Mouse (Mus musculus): ENCODE results near the gene Stag1. TPM values are rescaled to one million over a fixed set of nuclear protein-coding genes. Genes with fewer than 3 reads are reported as not detected.
A peak's percentile ranks its signal among the peaks of the same experiment; 100 is the strongest.

Stag1 gene
- polyA plus RNA-seq, 1 experiment from 2014 or later: 45.4 TPM

DNA sequence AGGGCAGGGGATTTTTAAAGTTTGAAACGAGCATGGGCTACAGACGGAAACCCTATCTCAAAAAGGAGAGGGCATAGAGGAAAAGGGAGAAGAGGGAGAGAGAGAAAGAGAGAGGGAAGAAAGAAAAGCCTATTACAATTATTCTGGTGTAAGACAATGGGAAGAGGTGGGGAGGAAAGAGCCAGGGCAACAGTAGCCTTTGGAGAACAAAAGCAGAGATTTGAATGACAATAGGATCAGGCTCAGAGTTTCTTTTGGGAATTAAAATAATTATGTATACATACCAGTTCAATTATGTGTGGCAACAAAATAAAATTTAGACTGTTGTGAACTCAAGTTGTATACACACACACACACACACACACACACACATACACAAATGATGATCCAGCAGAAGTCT, 43.2 kb downstream of the Stag1 start:
- no peaks in the 10 kb centered on the region for H3K36me3 ChIP-seq (ENCODE audit: control insufficient read depth, insufficient read depth, low read length)
- no peak overlapping the region for H3K27ac ChIP-seq (ENCODE audit: low read depth)
- no peak overlapping the region for H3K9ac ChIP-seq (ENCODE audit: low read length)
- H3K4me3 ChIP-seq (ENCODE audit: low read depth, low read length): no peak overlapping the region
- H3K4me2 ChIP-seq (ENCODE audit: low read length): no peak overlapping the region
- WGBS: 96% methylated on average over 2 of the region's 2 CpGs
- H3K4me1 ChIP-seq (replicated peaks; ENCODE audit: control insufficient read depth, insufficient read depth, low read length): peaks cover 17% of the 10 kb centered on the region
- no peak for DNase-seq (ENCODE audit: low spot score)
- no peaks in the 10 kb centered on the region for H3K27me3 ChIP-seq (replicated peaks; ENCODE audit: control insufficient read depth, insufficient read depth, low read length)
- H3K9me3 ChIP-seq (ENCODE audit: control insufficient read depth, low read length): no peaks in the 10 kb centered on the region
- ATAC-seq (replicated peaks; ENCODE audit: low FRiP score, low TSS enrichment, low read depth): no peak

DNA sequence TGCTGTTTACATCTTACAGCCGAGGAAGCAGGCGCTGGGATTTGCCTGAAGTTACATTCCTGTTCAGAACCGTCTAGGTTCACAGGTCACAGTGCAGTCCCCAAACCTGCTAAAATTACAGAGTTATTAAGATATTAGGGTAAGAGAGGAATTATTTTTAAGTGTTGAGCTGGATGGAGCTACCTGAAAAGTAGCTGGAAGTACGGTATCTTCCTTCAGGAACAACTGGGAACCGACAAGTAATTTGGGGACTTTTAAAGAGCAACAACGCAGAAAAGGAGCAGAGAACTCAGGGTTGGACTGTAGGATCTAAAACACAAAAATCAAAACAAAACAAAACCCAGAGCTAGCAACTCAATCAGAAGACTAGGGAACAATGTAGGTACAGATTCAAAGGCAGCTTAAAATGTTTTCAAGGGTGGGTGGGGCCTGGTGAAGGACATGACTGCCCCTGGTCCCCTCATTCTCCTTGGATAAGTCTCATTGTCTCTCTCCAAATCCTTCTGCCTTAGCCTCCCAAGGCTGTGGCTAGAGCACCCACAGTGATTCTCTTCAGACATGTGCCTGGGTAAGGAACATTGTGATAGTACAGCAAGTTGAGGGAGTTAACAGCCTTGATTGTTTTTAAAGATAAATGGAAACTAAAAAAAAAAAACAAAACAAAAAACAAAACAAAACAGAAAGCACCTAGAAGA, 43.9 kb downstream of the Stag1 start:
- H3K9ac ChIP-seq (ENCODE audit: low read length): peak overlapping the region; percentile 62
- no peak for ATAC-seq (replicated peaks; ENCODE audit: low FRiP score, low TSS enrichment, low read depth)
- no peaks in the 10 kb centered on the region for H3K36me3 ChIP-seq (ENCODE audit: control insufficient read depth, insufficient read depth, low read length)
- DNase-seq (ENCODE audit: low spot score): no peak
- peaks cover 17% of the 10 kb centered on the region for H3K4me1 ChIP-seq (replicated peaks; ENCODE audit: control insufficient read depth, insufficient read depth, low read length)
- H3K4me3 ChIP-seq (ENCODE audit: low read depth, low read length): peak overlapping the region; percentile 60
- H3K9me3 ChIP-seq (ENCODE audit: control insufficient read depth, low read length): no peaks in the 10 kb centered on the region
- peak overlapping the region; percentile 84 for H3K4me2 ChIP-seq (ENCODE audit: low read length)
- 41% methylated on average over 6 of the region's 6 CpGs for WGBS
- peak overlapping the region; percentile 98 for H3K27ac ChIP-seq (ENCODE audit: low read depth)
- no peaks in the 10 kb centered on the region for H3K27me3 ChIP-seq (replicated peaks; ENCODE audit: control insufficient read depth, insufficient read depth, low read length)

DNA sequence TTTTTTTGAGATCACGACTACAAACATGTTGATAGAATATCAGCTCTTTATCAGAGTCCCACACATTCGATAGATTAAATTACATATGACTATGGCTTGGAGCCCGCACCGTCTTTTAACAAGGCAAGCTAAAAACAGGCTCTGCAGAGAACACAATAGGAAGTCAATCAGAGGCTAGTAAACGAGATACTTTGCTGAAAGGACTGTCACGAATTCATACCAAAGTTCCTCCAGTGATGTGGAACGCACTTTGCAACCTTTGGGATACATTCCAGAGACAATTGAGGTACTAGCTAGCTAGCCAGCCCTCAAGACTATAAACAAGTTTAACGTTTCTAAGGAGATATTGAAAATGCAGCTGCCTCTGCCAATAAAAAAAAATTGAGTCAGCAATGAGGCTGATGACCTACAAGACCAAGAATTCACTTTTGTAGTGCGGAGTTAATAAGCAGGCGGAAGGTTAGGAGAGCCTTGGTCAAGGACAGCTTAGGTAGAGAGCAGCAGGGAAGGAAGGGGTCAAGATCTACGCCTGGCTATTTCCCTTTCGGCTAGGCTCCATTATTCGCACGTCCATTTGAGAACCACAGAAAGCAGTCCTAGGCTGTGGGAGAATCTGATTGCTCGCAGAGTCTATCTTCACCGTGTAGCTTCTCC, 44.7 kb downstream of the Stag1 start:
- 2% methylated on average over 16 of the region's 16 CpGs for WGBS
- peak overlapping the region; percentile 84 for H3K4me2 ChIP-seq (ENCODE audit: low read length)
- peak overlapping the region; percentile 60 for H3K4me3 ChIP-seq (ENCODE audit: low read depth, low read length)
- H3K9me3 ChIP-seq (ENCODE audit: control insufficient read depth, low read length): no peaks in the 10 kb centered on the region
- peak overlapping the region; percentile 62 for H3K9ac ChIP-seq (ENCODE audit: low read length)
- H3K4me1 ChIP-seq (replicated peaks; ENCODE audit: control insufficient read depth, insufficient read depth, low read length): peaks cover 17% of the 10 kb centered on the region
- ATAC-seq (replicated peaks; ENCODE audit: low FRiP score, low TSS enrichment, low read depth): no peak; the same call in 1 of the 2 replicates
- H3K27me3 ChIP-seq (replicated peaks; ENCODE audit: control insufficient read depth, insufficient read depth, low read length): no peaks in the 10 kb centered on the region
- peak; percentile 70 for DNase-seq (ENCODE audit: low spot score)
- H3K36me3 ChIP-seq (ENCODE audit: control insufficient read depth, insufficient read depth, low read length): no peaks in the 10 kb centered on the region
- peak overlapping the region; percentile 98 for H3K27ac ChIP-seq (ENCODE audit: low read depth)

DNA sequence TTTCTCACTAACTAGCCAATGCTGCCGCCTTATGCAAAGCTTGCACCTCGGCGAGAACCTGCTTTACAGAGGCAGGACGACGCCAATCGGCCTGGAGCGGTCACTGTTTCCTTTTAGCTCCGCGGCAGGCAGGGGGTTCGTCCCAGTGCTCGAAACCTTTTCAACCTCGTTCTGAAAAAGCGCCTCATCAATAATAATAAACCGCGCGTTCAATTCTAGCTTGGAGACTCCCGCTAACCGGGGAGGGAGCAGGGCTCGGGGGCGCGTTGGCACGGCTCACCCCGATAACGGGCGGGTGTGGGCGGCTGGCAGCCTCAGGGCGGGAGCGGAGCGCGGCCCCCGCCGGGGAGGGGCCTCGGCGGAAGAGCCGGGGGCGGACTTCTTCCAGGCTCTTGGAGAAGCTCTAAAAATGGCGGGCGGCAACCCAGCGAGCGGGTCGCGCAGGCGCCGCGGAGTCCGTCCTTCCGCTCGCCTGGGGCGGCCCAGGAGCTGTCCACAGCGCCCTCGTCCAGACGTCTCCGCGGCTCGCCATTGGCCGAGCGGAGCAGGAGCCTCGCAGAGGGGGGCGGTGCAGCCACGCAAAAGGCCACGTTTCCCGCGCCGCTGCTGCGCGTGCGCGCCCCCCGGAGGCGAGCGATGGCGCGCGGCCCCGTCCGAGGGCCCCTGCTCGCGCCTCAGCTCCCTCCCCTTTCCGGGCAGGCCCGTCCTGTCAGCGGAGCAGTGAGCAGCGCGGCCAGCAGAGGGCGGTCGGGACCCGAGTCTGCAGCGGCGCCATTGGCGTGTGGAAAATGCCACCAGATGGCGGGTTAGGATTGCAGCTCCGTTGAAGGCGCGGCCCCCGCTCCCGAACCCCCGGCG, 45.5 kb downstream of the Stag1 start:
- peak overlapping the region; percentile 95 for H3K9ac ChIP-seq (ENCODE audit: low read length)
- DNase-seq (ENCODE audit: low spot score) (peak; percentile 100), ATAC-seq (replicated peaks; ENCODE audit: low FRiP score, low TSS enrichment, low read depth) (peak; percentile 99)
- peak overlapping the region; percentile 98 for H3K27ac ChIP-seq (ENCODE audit: low read depth)
- H3K36me3 ChIP-seq (ENCODE audit: control insufficient read depth, insufficient read depth, low read length): no peaks in the 10 kb centered on the region
- no peaks in the 10 kb centered on the region for H3K9me3 ChIP-seq (ENCODE audit: control insufficient read depth, low read length)
- H3K27me3 ChIP-seq (replicated peaks; ENCODE audit: control insufficient read depth, insufficient read depth, low read length): no peaks in the 10 kb centered on the region
- under 1% methylated on average over 83 of the region's 97 CpGs for WGBS
- H3K4me1 ChIP-seq (replicated peaks; ENCODE audit: control insufficient read depth, insufficient read depth, low read length): peaks cover 17% of the 10 kb centered on the region
- peak overlapping the region; percentile 60 for H3K4me3 ChIP-seq (ENCODE audit: low read depth, low read length)
- H3K4me2 ChIP-seq (ENCODE audit: low read length): peak overlapping the region; percentile 84

DNA sequence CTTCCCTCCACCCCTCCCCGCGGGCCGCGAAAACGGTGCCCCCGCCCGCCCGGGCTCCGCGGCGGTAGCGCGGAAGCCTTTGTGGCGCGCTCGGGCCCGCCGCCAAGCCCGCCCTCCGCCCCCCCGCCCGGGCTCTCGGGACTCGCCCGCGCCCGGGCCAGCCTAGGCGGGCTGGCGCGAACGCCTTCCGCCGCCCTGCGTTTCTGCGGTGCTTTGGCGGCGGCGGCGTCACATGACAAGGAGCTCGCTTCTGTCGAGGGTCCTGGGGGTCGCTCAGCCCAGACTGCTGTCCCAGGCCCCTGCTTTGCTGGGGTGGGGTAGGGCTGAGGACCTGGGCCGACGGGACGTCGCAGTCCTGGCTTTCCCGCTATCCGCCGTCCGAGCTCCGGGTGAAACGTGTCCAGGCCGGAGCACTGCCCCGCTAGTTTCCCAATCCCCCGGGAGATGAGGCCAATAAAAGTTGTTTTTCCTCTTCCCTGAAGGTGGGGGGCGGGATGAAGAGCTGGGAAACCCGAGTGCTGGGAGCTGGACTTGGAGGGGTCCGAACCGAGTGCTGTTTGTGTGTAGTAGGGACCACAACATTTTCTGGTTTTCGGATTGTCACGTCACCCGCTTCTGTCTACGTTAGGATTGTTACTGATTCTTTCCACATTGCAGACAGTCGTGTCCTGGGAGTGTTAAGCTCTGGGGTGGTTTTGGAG, 46.6 kb downstream of the Stag1 start:
- peak overlapping the region; percentile 64 for H3K4me2 ChIP-seq (ENCODE audit: low read length)
- H3K9me3 ChIP-seq (ENCODE audit: control insufficient read depth, low read length): no peaks in the 10 kb centered on the region
- 1% methylated on average over 44 of the region's 64 CpGs for WGBS
- H3K36me3 ChIP-seq (ENCODE audit: control insufficient read depth, insufficient read depth, low read length): no peaks in the 10 kb centered on the region
- peak overlapping the region; percentile 95 for H3K9ac ChIP-seq (ENCODE audit: low read length)
- H3K27me3 ChIP-seq (replicated peaks; ENCODE audit: control insufficient read depth, insufficient read depth, low read length): no peaks in the 10 kb centered on the region
- H3K27ac ChIP-seq (ENCODE audit: low read depth): peak overlapping the region; percentile 98
- H3K4me3 ChIP-seq (ENCODE audit: low read depth, low read length): peak overlapping the region; percentile 60
- peaks cover 17% of the 10 kb centered on the region for H3K4me1 ChIP-seq (replicated peaks; ENCODE audit: control insufficient read depth, insufficient read depth, low read length)
- peak; percentile 32 for ATAC-seq (replicated peaks; ENCODE audit: low FRiP score, low TSS enrichment, low read depth)
- DNase-seq (ENCODE audit: low spot score): peak; percentile 91

DNA sequence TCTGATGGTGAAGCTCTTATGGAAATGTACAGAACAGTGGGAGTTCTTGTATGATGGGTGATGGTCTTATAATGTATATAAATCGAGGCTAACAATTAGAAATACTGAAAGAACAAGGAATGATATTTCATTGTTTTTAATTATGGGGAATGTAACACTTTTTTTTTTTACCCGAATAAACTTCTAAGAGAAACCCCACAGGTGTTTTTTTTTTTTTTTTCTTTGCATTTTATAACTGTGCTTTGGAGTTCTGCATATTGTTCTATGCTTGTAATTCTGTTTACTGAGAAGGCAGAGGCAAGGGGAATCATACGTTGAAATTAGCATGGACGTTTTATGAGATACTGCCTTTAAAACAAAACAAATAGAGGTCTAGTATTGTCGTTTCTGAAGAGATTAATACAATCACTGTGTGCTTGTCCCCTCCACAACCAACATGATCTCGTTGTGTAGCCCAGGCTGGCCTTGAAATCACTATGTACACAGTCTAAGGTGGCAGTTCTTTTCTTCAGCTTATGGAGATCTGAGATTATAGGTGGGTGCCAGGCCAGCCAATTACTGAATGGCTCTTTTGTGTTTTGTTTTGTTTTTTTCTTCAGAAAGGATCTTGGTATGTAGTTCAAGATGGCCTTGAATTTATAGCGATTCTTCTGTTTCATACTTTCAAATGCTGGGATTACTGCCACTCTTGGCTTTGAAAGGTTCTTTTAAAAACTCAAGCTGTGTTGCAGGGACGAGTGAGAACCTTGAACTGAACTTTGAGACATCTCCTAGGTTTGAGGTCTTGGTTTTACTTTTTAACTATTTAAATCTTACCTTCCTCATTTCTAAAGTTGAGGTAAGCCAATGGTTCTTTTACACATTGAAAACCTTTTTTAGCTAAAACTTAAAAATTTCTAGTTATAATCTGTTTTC, 47.7 kb downstream of the Stag1 start:
- DNase-seq (ENCODE audit: low spot score): no peak
- no peaks in the 10 kb centered on the region for H3K9me3 ChIP-seq (ENCODE audit: control insufficient read depth, low read length)
- no peak overlapping the region for H3K27ac ChIP-seq (ENCODE audit: low read depth)
- peaks cover 17% of the 10 kb centered on the region for H3K4me1 ChIP-seq (replicated peaks; ENCODE audit: control insufficient read depth, insufficient read depth, low read length)
- peak overlapping the region; percentile 95 for H3K9ac ChIP-seq (ENCODE audit: low read length)
- peak overlapping the region; percentile 60 for H3K4me3 ChIP-seq (ENCODE audit: low read depth, low read length)
- ATAC-seq (replicated peaks; ENCODE audit: low FRiP score, low TSS enrichment, low read depth): no peak
- H3K36me3 ChIP-seq (ENCODE audit: control insufficient read depth, insufficient read depth, low read length): no peaks in the 10 kb centered on the region
- 37% methylated on average over 8 of the region's 8 CpGs for WGBS
- no peaks in the 10 kb centered on the region for H3K27me3 ChIP-seq (replicated peaks; ENCODE audit: control insufficient read depth, insufficient read depth, low read length)
- peak overlapping the region; percentile 64 for H3K4me2 ChIP-seq (ENCODE audit: low read length)

DNA sequence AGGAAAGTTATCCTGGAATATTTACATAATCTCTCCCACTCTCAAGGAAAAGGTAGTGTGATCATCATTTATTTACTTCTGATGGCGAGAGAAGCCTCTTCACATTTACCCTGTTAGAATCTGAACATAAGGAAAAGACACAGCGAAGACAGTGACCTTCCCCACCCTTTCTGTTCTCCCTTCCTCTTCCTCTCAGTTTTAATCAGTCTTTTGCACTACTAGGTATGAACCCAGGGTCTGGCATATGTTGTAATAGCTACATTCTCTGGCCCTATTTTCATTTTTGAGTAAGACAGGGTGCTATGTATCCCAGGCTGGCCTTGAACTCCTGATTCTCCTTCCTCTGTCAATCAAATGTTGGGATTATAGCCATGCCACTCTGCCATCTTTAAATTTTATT, 48.7 kb downstream of the Stag1 start:
- Histone ChIP-seq H3K4me3 (ENCODE audit: low read depth, low read length) (no peak overlapping the region), H3K36me3 (ENCODE audit: control insufficient read depth, insufficient read depth, low read length) (no peaks in the 10 kb centered on the region), H3K4me2 (ENCODE audit: low read length) (no peak overlapping the region), H3K27me3 (replicated peaks; ENCODE audit: control insufficient read depth, insufficient read depth, low read length) (no peaks in the 10 kb centered on the region), H3K9me3 (ENCODE audit: control insufficient read depth, low read length) (no peaks in the 10 kb centered on the region), H3K9ac (ENCODE audit: low read length) (no peak overlapping the region), H3K4me1 (replicated peaks; ENCODE audit: control insufficient read depth, insufficient read depth, low read length) (peaks cover 13% of the 10 kb centered on the region), H3K27ac (ENCODE audit: low read depth) (no peak overlapping the region)
- ATAC-seq (replicated peaks; ENCODE audit: low FRiP score, low TSS enrichment, low read depth): no peak
- 74% methylated on average over 2 of the region's 2 CpGs for WGBS
- DNase-seq (ENCODE audit: low spot score): no peak
